ENCODE assay signal across 8 mouse cellular contexts in genomic region chr2:28638886-28639285, GRCm38 (mm10). TPM values are rescaled to one million over a fixed set of nuclear protein-coding genes. Genes with fewer than 3 reads are reported as not detected.
DNase-seq lines count a peak whose midpoint lies in the region; ATAC-seq and TF ChIP-seq lines count a peak whose summit lies in the region.

No protein-coding gene starts in this region.

- peaks cover 2% of the 10 kb centered on the region; the same call in 1 of the 2 replicates for H3K79me2 ChIP-seq in heart, adult 2 months (replicated peaks; ENCODE audit: control insufficient read depth, insufficient read depth, low read length)

- ATAC-seq in heart, embryonic 11.5 days (replicated peaks; ENCODE audit: insufficient number of reproducible peaks, low FRiP score, low TSS enrichment), result no peak
- ATAC-seq in embryonic facial prominence, embryonic 13.5 days (ENCODE audit: insufficient number of reproducible peaks, insufficient read depth, low FRiP score, low TSS enrichment, low read depth), result no peak

- no peak overlapping the region for H3K27ac ChIP-seq in heart, embryonic 11.5 days (ENCODE audit: low read depth, low read length)
- H3K27ac ChIP-seq in heart, adult 2 months, result no peak overlapping the region
- H3K27ac ChIP-seq in embryonic facial prominence, embryonic 13.5 days, result 0 out of 2 replicates have a peak overlapping the region, but pooled peaks have one; percentile 14

- H3K27me3 ChIP-seq in heart, embryonic 11.5 days (ENCODE audit: control insufficient read depth, insufficient read depth, low read length), result no peaks in the 10 kb centered on the region
- H3K27me3 ChIP-seq in heart, adult 2 months (ENCODE audit: control insufficient read depth, insufficient read depth, low read length), result no peaks in the 10 kb centered on the region
- H3K27me3 ChIP-seq in embryonic facial prominence, embryonic 13.5 days, result no peaks in the 10 kb centered on the region

- H3K9ac ChIP-seq in heart, embryonic 11.5 days (ENCODE audit: low read depth, low read length), result 0 out of 2 replicates have a peak overlapping the region, but pooled peaks have one; percentile 18
- H3K9ac ChIP-seq in heart, adult 2 months (ENCODE audit: low read depth, low read length), result no peak overlapping the region
- H3K9ac ChIP-seq in embryonic facial prominence, embryonic 13.5 days, result 0 out of 2 replicates have a peak overlapping the region, but pooled peaks have one; percentile 17

- no peak for TF ChIP-seq EP300 in heart, adult 2 months (IDR thresholded peaks at IDR 0.05; ENCODE audit: insufficient read depth, low read depth, low read length)

- no peak for DNase-seq in heart, adult 2 months
- peak; percentile 58 for DNase-seq in kidney, postnatal 10 days
- DNase-seq in lung, postnatal 25 days (ENCODE audit: low spot score), result peak; percentile 18
- peak; percentile 50 for DNase-seq in thymus, postnatal 14 days
- DNase-seq in left cerebral cortex, adult 11 months (ENCODE audit: low spot score), result no peak
- no peak for DNase-seq in adipocyte (ENCODE audit: low spot score)

- TF ChIP-seq CTCF in heart, adult 2 months (IDR thresholded peaks at IDR 0.05), result no peak

- peaks cover 17% of the 10 kb centered on the region for H3K4me1 ChIP-seq in heart, embryonic 11.5 days (ENCODE audit: control insufficient read depth, insufficient read depth, low read length)
- H3K4me1 ChIP-seq in heart, adult 2 months (ENCODE audit: control insufficient read depth, insufficient read depth, low read length), result no peaks in the 10 kb centered on the region
- peaks cover 32% of the 10 kb centered on the region for H3K4me1 ChIP-seq in embryonic facial prominence, embryonic 13.5 days

- H3K9me3 ChIP-seq in heart, embryonic 11.5 days (replicated peaks; ENCODE audit: control insufficient read depth, low read length), result no peaks in the 10 kb centered on the region
- H3K9me3 ChIP-seq in embryonic facial prominence, embryonic 13.5 days, result no peaks in the 10 kb centered on the region

- no peak for TF ChIP-seq POLR2A in heart, adult 2 months (IDR thresholded peaks at IDR 0.05; ENCODE audit: insufficient read depth, low read depth, low read length)

- intact Hi-C loops in heart, adult 2 months (cut with DNase I), result no loop called here

- WGBS in heart, embryonic 11.5 days (ENCODE audit: insufficient replicate concordance), result 10% methylated on average over 9 of the region's 9 CpGs
- 21% methylated on average over 9 of the region's 9 CpGs for WGBS in heart, adult 2 months
- WGBS in embryonic facial prominence, embryonic 13.5 days, result 6% methylated on average over 9 of the region's 9 CpGs

- H3K4me2 ChIP-seq in heart, embryonic 11.5 days, result peak overlapping the region; percentile 50
- peak overlapping the region; percentile 51 for H3K4me2 ChIP-seq in embryonic facial prominence, embryonic 13.5 days

- 0 out of 2 replicates have a peak overlapping the region, but pooled peaks have one; percentile 11 for H3K4me3 ChIP-seq in heart, embryonic 11.5 days (ENCODE audit: low read depth, low read length)
- H3K4me3 ChIP-seq in heart, adult 2 months, result no peak overlapping the region
- peak overlapping the region; percentile 20 for H3K4me3 ChIP-seq in embryonic facial prominence, embryonic 13.5 days

- H3K36me3 ChIP-seq in heart, embryonic 11.5 days (ENCODE audit: control insufficient read depth, insufficient read depth, low read length), result no peaks in the 10 kb centered on the region
- no peaks in the 10 kb centered on the region for H3K36me3 ChIP-seq in heart, adult 2 months (ENCODE audit: control insufficient read depth, insufficient read depth, low read length)
- H3K36me3 ChIP-seq in embryonic facial prominence, embryonic 13.5 days, result no peaks in the 10 kb centered on the region

RNA-seq across cellular contexts. Expression of gene Tsc1, which starts 2.1 kb away (rescaled TPM):
- 14.2 and 16.2 TPM in 2 replicates for polyA plus RNA-seq in heart, embryonic 11.5 days (2014; fragmentation: Nextera tagmentation; extraction: Ambion mirVana)
- 10 to 100 TPM; 24.9 to 29.3 TPM for total RNA-seq in heart, adult 2 months (2021)
- 11.5 and 22.7 TPM in 2 replicates for polyA plus RNA-seq in heart, adult 2 months (2012; rRNA removed)
- 23.7 and 23.9 TPM in 2 replicates for polyA plus RNA-seq in embryonic facial prominence, embryonic 13.5 days (2015; fragmentation: Nextera tagmentation; extraction: Ambion mirVana)

RNA-seq across cellular contexts. Expression of gene Gfi1b, which starts 17.1 kb away (rescaled TPM):
- 7.6 and 10.9 TPM in 2 replicates for polyA plus RNA-seq in heart, embryonic 11.5 days (2014; fragmentation: Nextera tagmentation; extraction: Ambion mirVana)
- not detected for total RNA-seq in heart, adult 2 months (2021)
- polyA plus RNA-seq in heart, adult 2 months (2012; rRNA removed), result 0.12 TPM in 2 replicates
- polyA plus RNA-seq in embryonic facial prominence, embryonic 13.5 days (2015; fragmentation: Nextera tagmentation; extraction: Ambion mirVana), result 0.77 and 0.84 TPM in 2 replicates

RNA-seq across cellular contexts. Expression of gene Gtf3c5, which starts 55.3 kb away (rescaled TPM):
- 22.5 and 23.3 TPM in 2 replicates for polyA plus RNA-seq in heart, embryonic 11.5 days (2014; fragmentation: Nextera tagmentation; extraction: Ambion mirVana)
- total RNA-seq in heart, adult 2 months (2021), result 10 to 100 TPM; 11.0 to 12.2 TPM
- polyA plus RNA-seq in heart, adult 2 months (2012; rRNA removed), result 14.3 and 21.9 TPM in 2 replicates
- polyA plus RNA-seq in embryonic facial prominence, embryonic 13.5 days (2015; fragmentation: Nextera tagmentation; extraction: Ambion mirVana), result 50.4 and 51.6 TPM in 2 replicates

Comparison
In these comparisons a context has a peak if more than half of its experiments do, and no peak if none do; other contexts are left out.
1. DNase-seq: peak in kidney, postnatal 10 days (single experiment), lung, postnatal 25 days (single experiment) and thymus, postnatal 14 days (single experiment); none in heart, adult 2 months (0 of 2), left cerebral cortex, adult 11 months (single experiment) and adipocyte (single experiment).